Mouse (Mus musculus) lung, embryonic 15.5 days (tissue): Measurements from ENCODE around the gene Sept6. TPM values are rescaled to one million over a fixed set of nuclear protein-coding genes. Genes with fewer than 3 reads are reported as not detected.
A peak's percentile ranks its signal among the peaks of the same experiment; 100 is the strongest.

ENCODE experiments used
- ATAC-seq: fragments of 200-750 bp; cut with Nextera tagmentation; 2 replicates; pipeline ENCODE4 v1.8.0; 2017; ENCODE audit warnings: moderate number of reproducible peaks, borderline replicate concordance; ENCODE audit not compliant: low FRiP score, low TSS enrichment; ENCODE audit errors: extremely low read depth
- H3K27ac ChIP-seq: fragments of 300-500 bp; sonication (generic); 2 replicates; pipeline ENCODE4 v1.5.1; 2015; ENCODE audit warnings: moderate library complexity, mild to moderate bottlenecking, inconsistent platforms
- H3K27me3 ChIP-seq: fragments of 300-500 bp; sonication (generic); 2 replicates; pipeline ENCODE4 v1.6.1; 2015; ENCODE audit warnings: inconsistent platforms
- H3K36me3 ChIP-seq: fragments of 300-500 bp; sonication (generic); 2 replicates; pipeline ENCODE4 v1.6.1; 2015; ENCODE audit warnings: inconsistent platforms
- H3K4me1 ChIP-seq: fragments of 300-500 bp; sonication (generic); 2 replicates; pipeline ENCODE4 v1.6.1; 2015; ENCODE audit warnings: inconsistent platforms
- H3K4me2 ChIP-seq: fragments of 300-500 bp; sonication (generic); 2 replicates; pipeline ENCODE4 v1.6.1; 2015; ENCODE audit warnings: inconsistent platforms, mild to moderate bottlenecking, moderate library complexity
- H3K4me3 ChIP-seq: fragments of 300-500 bp; sonication (generic); 2 replicates; pipeline ENCODE4 v1.5.1; 2015; ENCODE audit warnings: mild to moderate bottlenecking, inconsistent platforms
- H3K9ac ChIP-seq: fragments of 300-500 bp; sonication (generic); 2 replicates; pipeline ENCODE4 v1.6.1; 2015; ENCODE audit warnings: inconsistent platforms
- H3K9me3 ChIP-seq: fragments of 300-500 bp; sonication (generic); 2 replicates; pipeline ENCODE4 v1.6.1; 2016; ENCODE audit warnings: inconsistent platforms
- whole genome bisulfite sequencing: fragments of 180-500 bp; shearing (Covaris S2); methylation state at CpG from one replicate; pipeline ENCODE4 v1.1.7; 2015; 5-methylcytosine and 5-hydroxymethylcytosine counted together
- polyA plus RNA-seq: library from polyadenylated mRNA; unstranded; fragments of >200 nt; fragmentation: Nextera tagmentation; extraction: Ambion mirVana; gene quantifications from 2 replicates; pipeline ENCODE4 v1.2.1, GENCODE M21; 2015

The Sept6 gene
- polyA plus RNA-seq, 1 experiment from 2014 or later, result 20.1 TPM

GRCm38 (mm10) chrX:36985041-36985440 lies 6.6 kb downstream of the Sept6 start:
- 0 out of 2 replicates have a peak, but pooled peaks cover 5% of the 10 kb centered on the region for H3K4me1 ChIP-seq
- WGBS, result 48% methylated on average over 3 of the region's 3 CpGs
- H3K9ac ChIP-seq, result no peak overlapping the region
- H3K4me3 ChIP-seq, result no peak overlapping the region
- H3K27me3 ChIP-seq, result no peaks in the 10 kb centered on the region
- H3K9me3 ChIP-seq, result no peaks in the 10 kb centered on the region
- H3K36me3 ChIP-seq, result no peaks in the 10 kb centered on the region
- H3K4me2 ChIP-seq, result no peak overlapping the region
- no peak for ATAC-seq
- H3K27ac ChIP-seq, result no peak overlapping the region

- no peak for ATAC-seq
- no peak overlapping the region for H3K9ac ChIP-seq
- H3K4me2 ChIP-seq, result no peak overlapping the region
Observed at GRCm38 (mm10) chrX:36983654-36984311, 7.8 kb downstream of the Sept6 start.

GRCm38 (mm10) chrX:36982892-36983653 lies 8.5 kb downstream of the Sept6 start:
- no peaks in the 10 kb centered on the region for H3K9me3 ChIP-seq
- no peak for ATAC-seq
- 47% methylated on average over 8 of the region's 8 CpGs for WGBS
- no peaks in the 10 kb centered on the region for H3K27me3 ChIP-seq
- H3K9ac ChIP-seq, result no peak overlapping the region
- no peak overlapping the region for H3K4me3 ChIP-seq
- no peaks in the 10 kb centered on the region for H3K36me3 ChIP-seq
- no peak overlapping the region for H3K4me2 ChIP-seq
- no peak overlapping the region for H3K27ac ChIP-seq
- 0 out of 2 replicates have a peak, but pooled peaks cover 5% of the 10 kb centered on the region for H3K4me1 ChIP-seq

More at GRCm38 (mm10) chrX:36983654-36984311, 7.8 kb downstream of the Sept6 start:
- 0 out of 2 replicates have a peak, but pooled peaks cover 5% of the 10 kb centered on the region for H3K4me1 ChIP-seq
- no peaks in the 10 kb centered on the region for H3K27me3 ChIP-seq
- no peak overlapping the region for H3K27ac ChIP-seq
- WGBS, result 39% methylated on average over 11 of the region's 11 CpGs
- H3K36me3 ChIP-seq, result no peaks in the 10 kb centered on the region
- H3K9me3 ChIP-seq, result no peaks in the 10 kb centered on the region
- no peak overlapping the region for H3K4me3 ChIP-seq

GRCm38 (mm10) chrX:36980563-36981187 lies 10.9 kb downstream of the Sept6 start:
- WGBS, result 73% methylated on average over 10 of the region's 10 CpGs
- ATAC-seq, result no peak
- H3K9me3 ChIP-seq, result no peaks in the 10 kb centered on the region

GRCm38 (mm10) chrX:36977863-36978262 lies 13.7 kb downstream of the Sept6 start:
- H3K9ac ChIP-seq, result no peak overlapping the region
- 81% methylated on average over 2 of the region's 2 CpGs for WGBS
- no peak for ATAC-seq

More at GRCm38 (mm10) chrX:36980563-36981187, 10.9 kb downstream of the Sept6 start:
- Histone ChIP-seq H3K27me3 (no peaks in the 10 kb centered on the region), H3K4me1 (0 out of 2 replicates have a peak, but pooled peaks cover 5% of the 10 kb centered on the region), H3K4me2 (no peak overlapping the region), H3K36me3 (no peaks in the 10 kb centered on the region), H3K4me3 (no peak overlapping the region), H3K9ac (no peak overlapping the region), H3K27ac (no peak overlapping the region)

GRCm38 (mm10) chrX:36976980-36977379 lies 14.6 kb downstream of the Sept6 start:
- Histone ChIP-seq H3K9ac (no peak overlapping the region), H3K4me2 (no peak overlapping the region), H3K27me3 (no peaks in the 10 kb centered on the region), H3K36me3 (no peaks in the 10 kb centered on the region), H3K9me3 (no peaks in the 10 kb centered on the region), H3K27ac (no peak overlapping the region), H3K4me3 (no peak overlapping the region), H3K4me1 (no peaks in the 10 kb centered on the region)
- ATAC-seq, result no peak
- WGBS, result 85% methylated on average over 7 of the region's 7 CpGs

More at GRCm38 (mm10) chrX:36977863-36978262, 13.7 kb downstream of the Sept6 start:
- H3K27ac ChIP-seq, result no peak overlapping the region
- H3K9me3 ChIP-seq, result no peaks in the 10 kb centered on the region
- H3K4me2 ChIP-seq, result no peak overlapping the region
- no peaks in the 10 kb centered on the region for H3K36me3 ChIP-seq
- H3K27me3 ChIP-seq, result no peaks in the 10 kb centered on the region
- no peaks in the 10 kb centered on the region for H3K4me1 ChIP-seq
- no peak overlapping the region for H3K4me3 ChIP-seq

- 0 out of 2 replicates have a peak, but pooled peaks have one; percentile 31 for ATAC-seq
Observed at GRCm38 (mm10) chrX:36976272-36976671, 15.3 kb downstream of the Sept6 start.

GRCm38 (mm10) chrX:36974905-36975304 lies 16.7 kb downstream of the Sept6 start:
- ATAC-seq, result no peak
- H3K4me3 ChIP-seq, result no peak overlapping the region
- no peaks in the 10 kb centered on the region for H3K9me3 ChIP-seq
- no peak overlapping the region for H3K27ac ChIP-seq
- 33% methylated on average over 5 of the region's 5 CpGs for WGBS
- no peak overlapping the region for H3K4me2 ChIP-seq
- no peaks in the 10 kb centered on the region for H3K4me1 ChIP-seq
- H3K36me3 ChIP-seq, result no peaks in the 10 kb centered on the region
- no peaks in the 10 kb centered on the region for H3K27me3 ChIP-seq
- no peak overlapping the region for H3K9ac ChIP-seq

More at GRCm38 (mm10) chrX:36976272-36976671, 15.3 kb downstream of the Sept6 start:
- Histone ChIP-seq H3K27ac (no peak overlapping the region), H3K4me1 (no peaks in the 10 kb centered on the region), H3K36me3 (no peaks in the 10 kb centered on the region), H3K4me3 (no peak overlapping the region), H3K27me3 (no peaks in the 10 kb centered on the region), H3K9me3 (no peaks in the 10 kb centered on the region), H3K9ac (no peak overlapping the region), H3K4me2 (no peak overlapping the region)
- WGBS, result 68% methylated on average over 4 of the region's 4 CpGs

GRCm38 (mm10) chrX:36972951-36973471 lies 18.6 kb downstream of the Sept6 start:
- 40% methylated on average over 5 of the region's 5 CpGs for WGBS
- H3K36me3 ChIP-seq, result no peaks in the 10 kb centered on the region
- H3K9ac ChIP-seq, result no peak overlapping the region
- no peak overlapping the region for H3K27ac ChIP-seq
- H3K9me3 ChIP-seq, result no peaks in the 10 kb centered on the region
- H3K4me3 ChIP-seq, result no peak overlapping the region
- H3K27me3 ChIP-seq, result no peaks in the 10 kb centered on the region
- H3K4me1 ChIP-seq, result no peaks in the 10 kb centered on the region
- H3K4me2 ChIP-seq, result no peak overlapping the region
- ATAC-seq, result no peak

GRCm38 (mm10) chrX:36971156-36971555 lies 20.4 kb downstream of the Sept6 start:
- no peaks in the 10 kb centered on the region for H3K4me1 ChIP-seq
- H3K9me3 ChIP-seq, result no peaks in the 10 kb centered on the region
- 81% methylated on average over 4 of the region's 4 CpGs for WGBS
- ATAC-seq, result no peak
- H3K4me2 ChIP-seq, result no peak overlapping the region
- H3K9ac ChIP-seq, result no peak overlapping the region
- no peaks in the 10 kb centered on the region for H3K36me3 ChIP-seq
- no peaks in the 10 kb centered on the region for H3K27me3 ChIP-seq
- H3K27ac ChIP-seq, result no peak overlapping the region
- H3K4me3 ChIP-seq, result no peak overlapping the region

GRCm38 (mm10) chrX:36969501-36969900 lies 22.1 kb downstream of the Sept6 start:
- no peak for ATAC-seq
- Histone ChIP-seq H3K4me1 (no peaks in the 10 kb centered on the region), H3K36me3 (no peaks in the 10 kb centered on the region), H3K27ac (no peak overlapping the region), H3K9ac (no peak overlapping the region), H3K4me3 (no peak overlapping the region), H3K27me3 (no peaks in the 10 kb centered on the region), H3K9me3 (no peaks in the 10 kb centered on the region), H3K4me2 (no peak overlapping the region)
- whole genome bisulfite sequencing, result 74% methylated on average over 4 of the region's 4 CpGs
